Mouse (Mus musculus): ENCODE data around the gene Aldh16a1.
A peak's percentile ranks its signal among the peaks of the same experiment; 100 is the strongest.
"Not testable (repeated sequence)": the region's sequence is repeated elsewhere in the genome, so short reads cannot be mapped to it uniquely, and the experiment has no call there.

Aldh16a1 gene

GRCm38 (mm10) chr7:45179469-45179868 lies 25.1 kb upstream of the Aldh16a1 start, which contains the start of gene Gfy:
Gene Gfy, minus strand, starts transcription at chr7:45179569.
- DNase-seq (ENCODE audit: low spot score in 2 of 2), result no peak

- DNase-seq (ENCODE audit: low spot score in 2 of 2), result no peak
Observed at GRCm38 (mm10) chr7:45178550-45178949, 24.2 kb upstream of the Aldh16a1 start.

- no peak for DNase-seq (ENCODE audit: low spot score in 2 of 2)
Observed at GRCm38 (mm10) chr7:45176356-45176755, 22.0 kb upstream of the Aldh16a1 start.

- DNase-seq (ENCODE audit: low spot score in 2 of 2), result no peak
Observed at GRCm38 (mm10) chr7:45175929-45176328, 21.5 kb upstream of the Aldh16a1 start.

GRCm38 (mm10) chr7:45175398-45175797 lies 21.0 kb upstream of the Aldh16a1 start:
- DNase-seq (ENCODE audit: low spot score in 2 of 2), result no peak

GRCm38 (mm10) chr7:45174567-45175280 lies 20.3 kb upstream of the Aldh16a1 start:
- DNase-seq (ENCODE audit: low spot score in 2 of 2), result no peak

GRCm38 (mm10) chr7:45173772-45174171 lies 19.4 kb upstream of the Aldh16a1 start:
- DNase-seq (ENCODE audit: low spot score in 2 of 2), result not testable (repeated sequence)

GRCm38 (mm10) chr7:45172974-45173373 lies 18.6 kb upstream of the Aldh16a1 start:
- DNase-seq (ENCODE audit: low spot score in 2 of 2), result no peak

- DNase-seq (ENCODE audit: low spot score in 2 of 2), result no peak
Observed at GRCm38 (mm10) chr7:45169495-45169894, 15.1 kb upstream of the Aldh16a1 start.

GRCm38 (mm10) chr7:45168656-45169055 lies 14.3 kb upstream of the Aldh16a1 start:
- DNase-seq (ENCODE audit: low spot score in 2 of 2), result no peak

GRCm38 (mm10) chr7:45167761-45168445 lies 13.5 kb upstream of the Aldh16a1 start:
- DNase-seq (ENCODE audit: low spot score in 2 of 2), result no peak

- DNase-seq (ENCODE audit: low spot score in 2 of 2), result no peak
Observed at GRCm38 (mm10) chr7:45166950-45167401, 12.6 kb upstream of the Aldh16a1 start.

- DNase-seq (ENCODE audit: low spot score in 2 of 2), result no peak
Observed at GRCm38 (mm10) chr7:45165701-45166100, 11.3 kb upstream of the Aldh16a1 start.

GRCm38 (mm10) chr7:45164833-45165232 lies 10.4 kb upstream of the Aldh16a1 start:
- no peak for DNase-seq (ENCODE audit: low spot score in 2 of 2)

GRCm38 (mm10) chr7:45163735-45164490 lies 9.5 kb upstream of the Aldh16a1 start, which contains the start of gene Slc17a7:
Gene Slc17a7, plus strand, starts transcription at chr7:45163949.
- DNase-seq (ENCODE audit: low spot score in 2 of 2), result no peak

GRCm38 (mm10) chr7:45162996-45163615 lies 8.7 kb upstream of the Aldh16a1 start:
- DNase-seq (ENCODE audit: low spot score in 2 of 2), result no peak

- no peak for DNase-seq (ENCODE audit: low spot score in 2 of 2)
Observed at GRCm38 (mm10) chr7:45162551-45162950, 8.2 kb upstream of the Aldh16a1 start.

- peak; percentile 84 for DNase-seq (ENCODE audit: low spot score in 2 of 2)
Observed at GRCm38 (mm10) chr7:45161612-45162473, 7.5 kb upstream of the Aldh16a1 start.

GRCm38 (mm10) chr7:45160866-45161265 lies 6.5 kb upstream of the Aldh16a1 start:
- no peak for DNase-seq (ENCODE audit: low spot score in 2 of 2)

- no peak for DNase-seq (ENCODE audit: low spot score in 2 of 2)
Observed at GRCm38 (mm10) chr7:45160316-45160800, 6.0 kb upstream of the Aldh16a1 start.

GRCm38 (mm10) chr7:45158991-45159390 lies 4.6 kb upstream of the Aldh16a1 start:
- no peak for DNase-seq (ENCODE audit: low spot score in 2 of 2)

Data from spleen, postnatal 36 days (tissue).